Mouse (Mus musculus): ENCODE results near the gene Cbln1.

DNA sequence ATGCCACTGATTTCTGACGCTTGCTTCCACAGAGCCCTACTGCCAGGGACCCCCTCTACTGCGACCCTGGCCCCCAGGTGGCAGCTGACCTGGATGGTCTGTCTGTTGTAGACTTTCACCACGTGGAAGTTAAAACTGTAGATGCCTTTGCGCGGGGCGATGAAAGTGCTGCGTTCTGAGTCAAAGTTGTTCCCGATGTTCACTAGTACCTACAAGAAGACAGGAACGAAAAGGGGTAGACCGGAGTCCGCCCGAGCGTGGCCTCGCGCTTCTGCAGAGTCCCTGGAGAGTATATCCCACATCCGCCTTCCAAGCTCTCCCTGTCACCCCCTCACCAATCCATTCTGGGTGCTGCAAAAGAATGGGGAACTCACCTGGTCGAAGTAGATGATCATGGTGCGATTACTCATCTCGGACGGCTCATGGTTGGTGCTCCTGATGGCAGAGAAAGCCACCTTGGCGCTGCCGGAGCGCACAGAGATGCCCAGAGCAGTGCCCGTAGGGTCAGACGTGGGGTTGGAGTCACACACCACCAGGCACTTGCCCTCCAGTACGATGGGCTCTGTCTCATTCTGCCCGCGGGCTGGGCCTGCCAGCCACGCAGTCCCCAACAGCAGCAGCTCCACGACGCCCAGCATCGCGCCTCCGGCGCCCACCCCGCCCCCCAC is 672 bp downstream of the Cbln1 start:
- TF ChIP-seq CTCF (IDR thresholded peaks at IDR 0.05) (no peak), EP300 (IDR thresholded peaks at IDR 0.05; ENCODE audit: insufficient read depth, low read depth, low read length) (no peak)
